Mouse (Mus musculus) T-helper 1 cell (primary cell): Measurements from ENCODE around the gene Trim58.

Experiments used
- in situ Hi-C: fragments of 300-600 bp; cut with MboI, MseI; formaldehyde crosslinking; loops from one replicate; pipeline ENCODE4 v1.15.1; 2025; ENCODE audit warnings: high pct_unique_total_duplicates

The Trim58 gene

DNA sequence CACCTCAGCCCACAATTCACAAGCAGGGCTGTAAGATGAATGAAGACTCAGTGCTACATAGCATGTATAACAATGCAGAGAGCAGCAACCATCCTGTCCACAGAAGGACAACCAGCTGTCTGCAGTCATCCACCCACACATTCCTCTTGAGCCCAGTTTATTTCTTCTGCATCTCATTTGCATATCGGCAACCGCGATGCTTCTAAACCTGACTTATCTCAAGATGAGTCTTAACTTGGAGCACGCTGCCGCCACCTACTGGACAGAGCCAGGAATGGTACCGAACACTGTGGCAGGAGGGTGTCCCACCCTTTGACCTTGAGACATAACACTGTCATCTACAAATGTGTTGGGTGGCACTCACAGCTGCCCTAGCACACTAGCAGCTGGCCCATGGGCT is 3.1 kb downstream of the Trim58 start:
- in situ Hi-C loops = no loop called here

DNA sequence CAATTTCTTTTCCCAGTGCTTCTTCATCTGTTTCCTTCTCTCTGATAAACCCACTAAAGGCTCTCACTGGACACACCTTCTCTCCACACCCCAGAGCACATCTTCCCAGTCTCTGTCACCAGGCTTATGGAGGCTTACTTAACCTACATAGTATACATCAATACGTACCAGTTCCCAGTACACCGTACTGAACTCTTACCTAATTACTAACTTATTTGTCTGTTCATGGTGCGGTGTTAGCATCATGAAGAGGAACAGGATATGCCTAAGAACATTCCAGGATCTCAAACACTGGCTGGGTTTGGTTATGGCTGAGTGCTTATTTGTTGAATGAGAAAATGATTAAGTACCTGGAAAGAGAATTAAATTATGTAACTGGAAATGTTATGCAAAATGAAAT is 14.9 kb downstream of the Trim58 start:
- in situ Hi-C loops = no loop called here

DNA sequence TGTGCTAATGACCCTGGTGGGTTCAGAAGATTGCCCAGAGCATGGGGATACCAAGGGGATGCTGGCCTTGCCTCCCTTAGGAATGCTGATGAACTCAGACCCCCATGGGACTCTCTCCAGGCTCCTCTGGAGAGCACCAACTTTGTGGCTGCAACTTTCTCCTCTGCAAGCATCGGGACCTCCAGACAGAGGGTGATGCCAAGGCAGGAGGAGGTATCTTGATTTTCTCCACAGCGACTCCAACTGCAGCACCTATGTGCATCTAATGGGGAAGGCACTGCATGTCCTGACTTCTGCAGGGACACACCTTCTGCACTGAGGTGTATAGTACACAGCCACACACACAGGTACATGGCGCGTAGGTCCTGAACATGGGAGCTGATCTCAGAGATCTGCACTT is 18.3 kb downstream of the Trim58 start, which contains the start of gene Olfr322:
Gene Olfr322 (plus strand): TSS at position 187 of the 400 bp plus-strand sequence.
- in situ Hi-C loops = no loop called here

DNA sequence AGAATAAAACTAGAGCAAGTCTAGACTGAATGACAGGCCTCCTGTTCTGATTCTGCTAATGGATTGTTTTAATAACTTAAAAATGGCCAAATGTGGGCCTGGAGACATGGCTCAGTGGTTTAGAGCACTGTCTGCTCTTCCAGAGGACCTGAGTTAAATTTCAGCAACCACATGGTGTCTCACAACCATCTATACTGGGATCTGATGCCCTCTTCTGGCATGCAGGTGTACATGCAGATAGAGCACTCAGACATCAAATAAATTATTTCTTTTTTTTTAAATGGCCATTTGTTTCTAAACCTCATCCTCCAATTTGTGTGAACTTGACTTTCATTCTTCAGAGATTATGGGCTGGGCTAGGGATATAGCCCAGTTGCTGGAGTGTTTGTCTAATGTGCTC is 29.0 kb downstream of the Trim58 start:
- in situ Hi-C loops = no loop called here

DNA sequence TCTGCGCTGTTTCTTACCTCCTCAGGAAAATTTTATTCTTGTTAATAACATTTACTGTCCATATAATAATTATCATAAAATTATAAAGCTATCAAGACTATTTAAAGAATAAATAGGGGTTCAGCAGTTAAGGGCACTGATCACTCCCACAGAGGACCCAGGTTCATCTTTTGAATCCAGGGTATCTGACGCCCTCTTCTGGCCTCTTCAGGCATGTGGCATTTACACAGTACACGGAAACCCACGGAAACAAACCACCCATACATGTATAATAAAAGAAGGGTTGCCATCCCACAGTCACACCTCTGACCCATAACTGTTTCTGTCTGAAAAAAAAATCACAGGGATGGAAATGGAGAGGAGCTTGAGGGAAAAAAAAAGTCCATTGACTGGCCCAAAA is 31.6 kb downstream of the Trim58 start:
- in situ Hi-C loops = no loop called here

DNA sequence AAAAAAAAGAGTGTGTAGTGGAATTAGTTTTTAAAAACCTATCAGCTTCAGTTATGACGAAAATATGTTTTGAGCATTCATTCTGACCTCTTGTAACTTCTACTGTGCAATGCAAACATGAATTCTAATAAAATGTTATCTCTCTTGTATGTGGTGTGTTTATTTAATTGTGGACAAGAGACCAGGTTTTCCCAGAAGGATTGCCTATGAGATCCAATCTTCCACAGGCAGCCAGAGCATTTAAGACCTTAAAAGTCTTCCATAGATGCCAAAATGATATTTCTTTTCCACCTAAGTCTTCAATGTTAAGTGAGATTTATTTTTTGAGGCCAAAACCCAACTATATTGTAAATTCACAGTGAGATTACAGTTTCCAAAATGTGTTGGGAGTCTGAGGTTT is 40.5 kb downstream of the Trim58 start, which contains the start of gene Olfr320:
Gene Olfr320 (plus strand): TSS at position 301 of the 400 bp plus-strand sequence.
- in situ Hi-C loops = loop anchor here (5.0 kb wide), 1 partner anchor 42 kb away; the partner anchor contains the start of gene Olfr318

DNA sequence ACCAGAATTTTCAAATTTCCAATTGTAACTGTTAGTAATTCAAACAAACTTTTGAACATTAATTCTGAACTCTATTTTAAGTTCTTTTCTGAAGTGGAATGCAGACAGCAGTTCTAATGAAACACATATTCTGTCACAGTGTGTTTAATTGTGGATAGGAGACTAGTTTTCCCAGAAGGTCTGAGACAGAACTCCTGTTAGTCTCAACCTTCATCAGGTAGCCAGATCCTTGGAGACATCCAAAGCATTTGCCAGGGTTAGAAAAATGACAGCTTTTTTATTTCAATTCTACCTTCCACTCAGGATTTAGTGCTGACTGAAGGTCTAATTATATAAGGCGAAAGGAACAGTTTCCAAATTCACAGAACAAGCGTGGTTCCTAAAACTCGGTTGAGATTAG is 58.6 kb downstream of the Trim58 start, which contains the start of gene Olfr319:
Gene Olfr319 (plus strand): TSS at position 301 of the 400 bp plus-strand sequence.
- in situ Hi-C loops = no loop called here
